Mouse (Mus musculus): ENCODE measurements around the gene Ssr2.

Ssr2 gene

DNA sequence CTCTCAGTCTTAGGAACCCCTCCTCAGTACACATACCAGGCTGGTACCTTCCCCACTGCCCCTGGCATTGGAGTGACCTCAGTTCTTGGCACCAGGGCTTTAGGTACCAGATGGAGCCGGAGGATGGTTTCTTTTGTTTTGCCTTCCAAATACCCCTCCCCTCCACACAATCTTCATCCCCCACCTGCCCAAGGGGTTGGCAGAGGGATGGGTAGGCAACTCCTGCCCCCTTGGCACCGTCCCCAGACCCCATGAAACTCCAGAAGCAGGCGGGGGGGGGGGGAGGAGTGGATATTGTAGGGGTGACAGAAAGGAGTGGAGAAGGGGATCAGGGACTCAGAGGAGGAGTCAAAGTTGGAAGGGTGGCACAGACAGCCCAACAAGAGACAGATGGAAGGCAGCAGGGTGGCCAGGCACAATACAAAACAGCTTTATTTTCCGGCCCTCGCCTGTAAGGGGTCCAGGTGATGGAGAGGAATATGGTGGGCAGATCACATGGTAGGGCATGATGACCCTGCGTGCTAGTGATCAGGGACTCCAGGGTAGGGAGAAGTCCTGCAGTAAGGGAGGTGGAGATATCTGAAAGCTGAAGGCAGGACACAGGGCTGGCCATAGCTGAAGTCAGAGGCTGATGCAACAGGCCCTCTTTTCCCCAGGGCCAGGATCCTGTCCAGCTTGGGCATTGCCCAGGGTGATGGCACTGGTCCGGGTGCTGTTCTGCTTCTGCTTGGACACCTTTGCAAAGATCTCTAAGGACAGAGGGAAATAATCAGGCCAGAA, 33.9 kb upstream of the Ssr2 start:
- no peak for ATAC-seq (ENCODE audit: low TSS enrichment)

DNA sequence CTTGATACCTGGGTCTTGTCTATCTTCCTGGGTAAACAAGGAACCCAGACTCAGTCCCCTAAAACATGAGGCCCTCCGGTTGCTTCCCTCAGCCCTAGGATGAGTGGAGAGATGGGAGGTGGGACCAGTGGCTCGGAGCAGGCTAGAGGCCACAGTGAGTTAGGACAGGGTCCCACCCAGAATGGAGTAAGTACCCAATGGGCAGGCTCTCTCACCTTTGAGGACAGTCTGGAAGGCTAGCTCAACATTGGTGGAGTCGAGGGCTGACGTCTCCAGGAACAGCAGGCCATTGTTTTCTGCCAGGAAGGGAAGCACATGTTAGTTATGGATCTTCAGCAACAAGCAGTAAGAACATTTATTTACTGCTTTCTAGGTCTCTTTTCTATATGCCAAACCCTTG, 33.2 kb upstream of the Ssr2 start:
- no peak for ATAC-seq (ENCODE audit: low TSS enrichment)

DNA sequence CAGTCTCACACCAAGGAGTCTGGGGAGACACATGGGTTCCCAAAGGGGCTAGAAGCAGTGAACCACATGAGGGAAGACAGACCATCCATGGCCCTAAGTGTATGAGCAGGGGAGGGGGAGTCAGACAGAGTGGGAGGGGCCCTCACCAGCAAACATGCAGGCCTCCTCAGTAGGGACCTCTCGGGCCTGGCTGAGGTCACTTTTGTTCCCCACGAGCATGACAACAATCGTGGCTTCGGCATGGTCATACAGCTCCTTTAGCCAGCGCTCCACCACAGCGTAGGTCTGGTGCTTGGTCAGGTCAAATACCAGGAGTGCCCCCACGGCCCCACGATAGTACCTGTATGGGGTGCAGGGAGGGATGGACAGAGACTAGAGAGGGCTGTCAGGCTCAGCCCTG, 32.5 kb upstream of the Ssr2 start:
- ATAC-seq (ENCODE audit: low TSS enrichment) = no peak

DNA sequence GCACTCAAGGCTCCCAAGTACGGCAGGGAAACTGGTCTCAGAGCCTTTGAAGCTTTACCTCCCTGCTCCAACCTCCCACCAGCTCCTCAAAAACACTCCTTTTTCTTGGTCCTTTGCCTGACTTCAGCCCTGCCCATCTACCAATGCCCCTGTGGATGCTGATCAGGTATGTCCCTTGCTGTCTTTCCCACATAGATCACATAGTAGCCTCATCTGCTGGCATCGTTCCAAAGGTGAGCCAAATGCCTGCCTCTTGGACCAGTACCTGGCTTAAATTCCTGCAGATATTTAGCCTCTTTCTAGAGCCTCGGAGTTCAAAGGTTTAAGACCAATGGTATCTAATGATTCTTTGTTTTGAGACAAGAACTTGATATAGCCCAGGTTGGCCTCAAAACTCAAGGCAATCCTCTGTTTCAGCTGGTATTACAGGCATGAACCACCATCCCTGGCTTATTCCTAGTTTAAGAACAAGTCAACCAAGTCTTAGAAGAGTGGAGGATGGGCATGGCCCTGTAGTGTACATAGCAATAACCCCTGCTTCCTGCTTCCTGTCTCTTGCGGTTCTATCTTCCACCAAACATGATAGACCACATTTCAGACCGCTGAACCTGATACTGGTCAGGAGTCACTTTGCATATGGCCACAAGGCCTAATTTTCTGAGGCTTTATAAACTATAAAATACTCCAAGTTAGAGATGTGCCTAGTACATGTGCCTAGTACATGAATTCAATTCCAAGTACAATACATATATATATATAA, 31.8 kb upstream of the Ssr2 start:
- no peak for ATAC-seq (ENCODE audit: low TSS enrichment)

DNA sequence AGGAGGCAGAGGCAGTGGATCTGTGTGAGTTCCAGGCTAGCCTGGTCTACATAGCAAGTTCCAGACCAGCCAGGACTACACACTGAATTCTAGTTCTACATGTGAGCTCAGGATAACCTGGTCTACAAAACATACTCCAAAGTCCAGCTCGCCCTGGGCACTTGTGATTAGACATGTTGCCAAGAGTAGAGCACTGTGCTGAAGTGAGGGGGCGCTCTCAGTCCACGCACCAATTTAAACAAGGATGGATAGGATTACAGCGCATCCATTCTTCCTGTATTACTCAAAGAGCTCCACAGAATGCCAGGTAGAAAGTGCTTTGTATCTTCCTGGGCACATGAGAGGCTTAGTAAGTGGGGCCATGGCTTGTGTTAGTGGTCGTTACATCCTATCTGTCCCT, 31.2 kb upstream of the Ssr2 start:
- ATAC-seq (ENCODE audit: low TSS enrichment) = no peak

DNA sequence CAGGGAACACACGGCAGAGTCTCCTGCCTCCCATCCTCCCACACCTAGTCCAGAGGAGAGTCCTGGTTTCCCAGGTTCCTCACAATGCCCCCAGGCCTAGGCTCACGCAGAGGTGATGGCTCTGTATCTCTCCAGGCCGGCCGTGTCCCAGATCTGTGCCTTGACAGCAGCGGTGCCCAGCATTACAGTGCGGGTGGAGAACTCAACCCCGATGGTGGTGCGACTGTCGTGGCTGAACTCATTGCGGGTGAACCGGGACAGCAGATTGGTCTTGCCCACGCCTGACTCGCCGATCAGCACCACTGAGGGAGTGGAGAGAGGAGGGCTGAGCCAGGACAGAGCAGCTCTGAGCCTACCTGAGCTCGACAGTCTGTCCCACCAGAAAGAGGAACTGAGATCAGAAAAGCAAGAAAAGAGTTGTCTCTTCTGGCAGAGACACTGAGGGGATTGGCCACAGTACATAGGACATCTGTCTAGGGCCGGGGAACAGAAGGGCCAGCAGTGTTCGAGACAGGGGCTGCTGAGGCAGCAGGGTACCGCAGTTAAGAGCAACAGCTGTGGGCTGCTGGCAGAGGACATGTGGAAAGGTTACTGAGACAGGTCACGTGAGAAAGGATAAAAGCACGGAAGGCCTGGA, 30.6 kb upstream of the Ssr2 start:
- no peak for ATAC-seq (ENCODE audit: low TSS enrichment)

DNA sequence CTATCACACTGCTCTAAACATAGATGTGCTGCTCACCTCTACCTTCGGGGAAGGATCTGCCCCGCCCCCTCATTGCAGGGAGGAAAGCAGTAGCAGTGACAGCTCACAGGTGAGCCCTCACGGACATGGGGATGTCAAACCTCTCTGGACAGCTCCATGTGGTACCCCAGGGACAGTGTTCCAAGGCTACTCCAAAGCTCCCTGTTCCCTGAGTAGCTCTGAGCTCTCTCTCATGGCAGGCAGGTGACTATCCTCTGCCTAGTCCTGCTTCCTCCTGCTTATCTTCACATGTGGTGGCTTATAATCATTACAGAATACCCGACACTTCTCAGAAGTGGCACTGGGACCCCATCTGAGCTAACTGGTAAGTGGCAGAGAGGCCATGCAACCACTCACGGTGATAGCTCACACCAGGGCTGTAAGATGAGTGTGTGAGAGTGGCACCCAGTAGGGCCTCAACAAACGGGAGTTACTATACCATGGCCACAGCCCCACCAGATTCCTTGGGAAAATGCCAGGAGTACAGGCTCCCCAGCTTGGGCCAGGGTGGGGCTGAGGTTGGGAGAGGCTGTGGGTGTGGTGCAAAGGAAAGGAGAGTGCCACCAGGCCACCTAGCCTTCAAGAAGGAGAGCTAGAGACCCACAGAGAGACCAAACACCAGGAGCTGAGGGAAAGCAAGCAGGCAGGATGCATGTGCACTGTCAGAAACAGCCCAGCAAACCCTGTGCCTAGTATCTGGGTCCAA, 28.8 kb upstream of the Ssr2 start:
- ATAC-seq (ENCODE audit: low TSS enrichment) = no peak

DNA sequence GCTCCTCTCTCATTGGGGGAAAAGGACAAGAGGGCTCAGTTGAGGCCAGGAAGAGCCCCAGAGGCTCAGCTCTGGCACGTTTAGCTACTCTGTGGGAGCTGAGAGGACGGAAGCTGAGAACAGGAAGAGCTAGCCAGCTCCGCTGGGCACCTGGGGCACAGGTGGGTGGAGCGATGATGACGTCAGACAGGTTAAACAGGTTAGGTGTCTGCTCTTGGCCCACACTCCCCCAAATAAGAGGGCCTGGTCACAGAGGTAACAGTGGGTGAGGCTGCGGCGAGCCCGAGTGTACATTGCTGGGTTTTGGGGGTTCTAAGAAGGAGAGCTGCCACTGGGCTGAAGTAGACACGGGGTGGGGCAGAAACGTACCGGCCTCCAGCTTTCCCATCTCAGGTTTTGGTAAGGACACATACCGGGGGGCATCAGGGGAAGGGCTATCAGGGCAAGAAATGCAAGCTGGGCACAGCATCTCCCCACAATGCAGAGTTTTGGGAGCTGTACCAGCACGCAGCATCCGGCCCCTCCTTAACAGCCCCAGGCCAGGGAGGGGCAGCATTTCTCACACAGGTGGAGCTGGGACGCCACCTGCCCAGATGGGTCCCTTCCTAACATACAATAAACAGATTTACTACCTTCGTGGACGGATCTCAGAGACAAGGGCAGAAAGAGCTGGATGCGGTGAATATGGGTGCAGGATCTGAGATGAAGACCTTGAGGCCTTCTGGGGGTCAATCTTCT, 27.3 kb upstream of the Ssr2 start, which contains the start of gene Rab25:
Gene Rab25 (minus strand): TSS at position 121 of the 738 bp plus-strand sequence.
- no peak for ATAC-seq (ENCODE audit: low TSS enrichment)

DNA sequence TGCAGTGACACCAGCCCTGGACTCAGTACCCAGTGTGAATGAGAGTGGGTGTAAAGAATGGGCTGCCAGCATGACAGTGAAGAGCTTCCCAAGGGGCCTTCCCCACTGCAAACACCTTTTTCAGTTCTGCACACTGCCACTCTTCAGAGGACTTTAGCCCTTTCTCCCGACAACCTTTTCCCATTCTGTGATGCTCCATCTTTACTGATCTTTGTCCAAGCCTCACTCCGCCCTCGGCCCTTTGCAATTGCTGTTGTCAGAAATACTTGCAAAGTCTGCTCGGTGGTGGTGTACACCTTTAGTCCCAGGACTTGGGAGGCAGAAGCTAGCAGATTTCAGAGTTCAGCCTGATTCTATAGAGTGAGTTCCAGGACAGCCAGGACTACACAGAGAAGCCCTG, 24.1 kb upstream of the Ssr2 start:
- no peak for ATAC-seq (ENCODE audit: low TSS enrichment)

DNA sequence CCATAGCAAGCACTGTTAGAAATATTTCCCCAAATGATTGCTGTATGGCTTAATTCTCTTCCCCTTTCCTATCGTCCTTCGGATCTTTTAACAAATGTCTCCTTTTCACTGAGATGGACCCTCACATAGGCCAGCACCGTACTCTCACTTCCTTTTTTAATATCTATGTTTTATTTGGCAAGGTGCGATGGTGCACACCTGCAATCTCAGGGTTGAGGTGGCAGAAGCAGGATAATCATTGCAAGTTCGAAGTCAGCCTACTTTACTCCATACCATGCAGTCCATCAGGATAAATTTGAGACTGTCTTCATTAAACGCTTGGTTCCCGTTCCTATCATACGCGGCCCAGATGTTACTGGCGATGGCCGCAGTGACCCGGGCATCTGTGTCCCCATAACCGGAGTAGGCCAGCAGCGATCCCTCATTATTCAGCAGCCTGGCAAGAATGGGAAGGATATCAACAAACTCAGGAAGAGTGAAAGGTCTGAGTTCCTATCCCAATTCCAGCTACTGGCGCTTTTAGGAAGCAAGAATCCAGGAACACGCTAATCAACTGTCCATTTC, 23.5 kb upstream of the Ssr2 start:
- ATAC-seq (ENCODE audit: low TSS enrichment) = no peak

DNA sequence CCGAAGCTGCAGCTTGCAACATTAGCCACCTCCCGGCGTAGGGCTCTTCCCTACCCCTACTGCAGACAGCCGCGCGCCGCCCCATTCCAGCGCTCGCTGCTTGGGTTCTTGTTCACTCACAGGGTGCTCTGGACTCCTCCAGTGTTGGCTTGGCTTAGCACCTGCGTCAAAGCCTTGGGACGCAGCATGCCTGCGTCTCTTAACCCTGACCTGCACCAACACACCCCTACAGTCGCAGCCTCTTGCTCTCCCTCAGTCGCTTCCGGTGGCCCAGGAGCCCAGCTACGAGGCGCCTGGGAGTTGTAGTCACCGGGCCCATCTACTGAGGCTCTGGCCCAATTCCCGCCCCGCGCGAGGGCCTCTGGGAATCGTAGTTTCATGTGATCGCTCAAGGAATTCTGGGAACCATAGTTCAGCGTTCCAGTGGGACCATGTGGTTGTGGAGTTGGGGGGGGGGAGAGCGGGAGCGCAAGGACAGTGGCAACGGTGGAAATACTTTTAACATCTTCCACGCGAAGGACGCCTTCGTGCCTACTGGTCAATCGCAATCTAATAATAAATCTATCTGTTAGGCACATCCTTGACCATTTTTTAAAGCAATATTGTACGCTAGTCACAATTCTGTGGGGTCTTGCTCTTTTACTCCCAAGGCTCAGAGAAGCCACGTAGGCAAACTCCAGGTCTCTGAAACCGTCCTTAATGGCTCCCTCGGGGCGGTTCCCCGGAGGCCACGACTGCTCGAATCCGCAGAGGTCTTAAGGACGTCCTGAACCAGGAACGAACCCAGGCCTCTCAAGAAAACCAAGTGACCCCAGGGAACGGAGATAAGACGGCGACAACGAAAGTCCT, 22.8 kb upstream of the Ssr2 start, which contains the start of gene Lamtor2:
Gene Lamtor2 (minus strand): TSS at position 399 of the 849 bp plus-strand sequence.
- peak; percentile 90 for ATAC-seq (ENCODE audit: low TSS enrichment)

DNA sequence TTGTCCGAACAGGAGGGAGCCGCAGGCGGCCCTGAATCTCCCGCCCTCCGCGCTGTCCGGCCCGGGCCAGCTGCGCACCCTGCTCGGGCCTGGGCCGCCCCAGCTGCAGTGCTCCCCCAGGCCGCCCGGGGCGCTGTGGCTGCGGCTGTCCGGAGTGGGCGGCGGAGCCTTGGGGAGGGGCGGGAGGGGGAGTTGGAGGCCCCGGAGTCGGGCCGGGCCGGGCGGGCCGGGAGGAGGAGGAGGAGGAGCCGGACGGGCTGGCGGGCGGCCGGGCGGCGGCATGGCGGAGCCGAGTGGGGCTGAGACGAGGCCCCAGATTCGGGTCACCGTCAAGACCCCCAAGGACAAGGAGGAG, 22.2 kb upstream of the Ssr2 start, which contains the start of gene Ubqln4:
Gene Ubqln4 (plus strand): TSS at position 234 of the 355 bp plus-strand sequence.
- ATAC-seq (ENCODE audit: low TSS enrichment) = peak; percentile 15

DNA sequence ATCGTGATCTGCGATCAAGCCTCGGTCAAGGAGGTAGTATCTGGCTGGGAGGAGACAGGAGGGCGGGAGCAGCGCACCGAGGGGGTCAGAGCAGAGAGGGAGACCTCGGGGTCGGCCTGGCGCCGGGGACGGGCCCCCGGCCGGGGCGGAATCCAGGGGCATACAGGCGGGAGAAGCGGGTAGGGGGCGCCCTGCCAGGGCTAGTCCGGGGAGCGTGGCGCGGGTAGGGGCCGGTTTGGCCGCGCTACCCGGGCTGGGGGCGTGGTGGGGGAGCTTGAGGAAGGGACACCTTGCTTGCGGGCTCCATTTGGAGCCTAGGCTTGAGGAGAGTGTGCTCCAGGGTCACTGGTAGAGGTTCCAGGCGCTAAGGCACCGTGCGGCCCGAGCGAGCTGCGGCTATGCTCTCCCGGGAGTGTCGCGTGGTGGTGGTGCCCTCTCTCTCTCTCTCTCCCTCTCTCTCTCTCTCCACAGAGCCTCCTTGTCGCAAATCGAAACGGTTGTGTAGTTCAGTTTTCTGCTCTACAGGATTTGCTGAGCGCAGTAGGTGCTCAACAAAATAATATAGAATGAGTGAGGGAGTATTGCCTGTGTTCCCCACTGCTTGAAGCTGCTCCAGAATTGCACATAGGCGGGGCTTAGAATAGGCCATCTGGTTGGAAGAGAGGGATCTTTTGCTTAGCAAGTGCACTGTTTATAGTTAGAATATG, 21.6 kb upstream of the Ssr2 start:
- ATAC-seq (ENCODE audit: low TSS enrichment) = peak; percentile 34

DNA sequence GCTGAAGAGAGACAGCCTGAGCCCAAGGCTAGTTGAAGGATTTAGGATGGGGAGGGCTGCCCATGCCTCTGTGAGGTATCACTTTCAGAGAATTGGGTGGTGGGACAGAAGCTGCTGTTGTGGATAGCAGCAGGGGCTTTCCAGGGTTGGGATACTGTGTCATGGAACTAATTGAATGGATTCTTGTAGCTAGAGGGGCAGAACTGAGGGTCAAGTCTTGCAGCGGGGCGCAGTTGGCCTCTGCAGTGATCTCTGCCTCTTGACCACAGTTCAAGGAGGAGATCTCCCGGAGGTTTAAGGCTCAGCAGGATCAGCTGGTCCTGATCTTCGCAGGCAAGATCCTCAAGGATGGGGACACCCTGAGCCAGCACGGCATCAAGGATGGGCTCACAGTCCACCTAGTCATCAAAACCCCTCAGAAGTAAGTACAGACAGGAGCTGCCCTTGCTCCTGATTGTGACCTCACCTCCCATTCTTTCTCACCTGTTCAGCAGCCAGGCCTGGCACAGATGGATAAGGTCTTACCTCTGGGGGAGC, 20.5 kb upstream of the Ssr2 start:
- no peak for ATAC-seq (ENCODE audit: low TSS enrichment)

DNA sequence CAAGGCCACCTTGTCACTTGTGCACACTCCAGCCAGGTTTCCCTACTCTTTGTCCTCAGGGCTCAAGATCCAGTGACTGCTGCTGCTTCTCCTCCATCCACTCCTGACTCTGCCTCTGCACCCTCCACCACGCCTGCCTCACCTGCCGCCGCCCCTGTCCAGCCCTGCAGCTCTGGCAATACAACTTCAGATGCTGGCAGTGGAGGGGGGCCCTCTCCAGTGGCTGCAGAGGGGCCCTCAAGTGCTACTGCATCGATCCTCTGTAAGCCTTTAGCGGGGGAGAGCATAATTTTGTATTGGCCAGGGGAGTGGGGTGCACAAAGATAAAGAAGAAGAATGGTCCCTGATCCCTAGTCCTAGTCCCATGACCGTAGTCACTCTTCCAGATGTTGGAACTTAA, 19.9 kb upstream of the Ssr2 start:
- ATAC-seq (ENCODE audit: low TSS enrichment) = no peak

DNA sequence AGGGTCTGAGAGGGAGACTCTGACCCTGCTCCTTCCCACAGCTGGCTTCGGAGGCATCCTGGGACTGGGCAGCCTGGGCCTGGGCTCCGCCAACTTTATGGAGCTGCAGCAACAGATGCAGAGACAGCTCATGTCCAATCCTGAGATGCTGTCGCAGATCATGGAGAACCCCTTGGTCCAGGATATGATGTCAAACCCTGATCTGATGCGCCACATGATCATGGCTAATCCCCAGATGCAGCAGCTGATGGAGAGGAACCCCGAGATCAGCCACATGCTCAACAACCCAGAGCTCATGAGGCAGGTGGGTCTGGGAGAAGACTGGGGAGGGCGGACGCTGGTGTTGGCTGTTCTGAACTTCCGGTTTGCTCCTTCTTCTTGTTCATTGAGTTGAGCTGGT, 19.1 kb upstream of the Ssr2 start:
- no peak for ATAC-seq (ENCODE audit: low TSS enrichment)

DNA sequence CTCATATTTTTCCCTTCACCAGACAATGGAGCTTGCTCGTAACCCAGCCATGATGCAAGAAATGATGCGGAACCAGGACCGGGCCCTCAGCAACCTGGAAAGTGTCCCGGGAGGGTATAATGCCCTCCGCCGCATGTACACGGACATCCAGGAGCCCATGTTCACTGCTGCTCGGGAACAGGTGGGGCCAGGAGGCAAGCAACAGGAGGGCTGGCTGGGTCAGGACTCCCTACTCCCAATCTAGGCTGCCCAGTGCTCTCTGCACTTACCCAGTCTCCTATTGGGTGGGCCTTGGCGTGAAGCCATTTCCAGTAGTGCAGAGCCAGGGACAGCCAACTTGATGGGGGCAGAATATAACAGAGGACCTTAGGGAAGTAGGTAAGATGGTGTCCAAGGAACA, 16.1 kb upstream of the Ssr2 start:
- ATAC-seq (ENCODE audit: low TSS enrichment) = no peak

DNA sequence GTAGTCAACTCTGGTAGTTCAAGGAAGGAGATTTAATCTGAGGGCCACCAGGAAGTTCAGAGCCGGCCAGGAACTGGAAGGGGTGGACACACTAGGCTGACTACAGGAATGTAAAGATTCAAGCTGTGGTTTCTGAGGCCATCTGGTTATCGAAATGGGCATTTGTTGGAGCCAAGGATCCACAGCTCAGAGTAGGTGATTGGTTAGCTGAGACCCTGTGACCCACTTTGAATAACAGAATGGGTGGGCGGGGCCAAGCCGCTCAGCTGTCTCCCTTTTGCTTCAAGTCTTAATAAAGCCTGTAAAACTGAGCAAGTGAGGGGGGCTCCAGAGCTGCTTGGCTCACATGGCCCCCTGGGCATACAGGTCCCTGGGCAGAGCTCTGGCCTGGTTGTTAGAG, 13.7 kb upstream of the Ssr2 start:
- no peak for ATAC-seq (ENCODE audit: low TSS enrichment)

DNA sequence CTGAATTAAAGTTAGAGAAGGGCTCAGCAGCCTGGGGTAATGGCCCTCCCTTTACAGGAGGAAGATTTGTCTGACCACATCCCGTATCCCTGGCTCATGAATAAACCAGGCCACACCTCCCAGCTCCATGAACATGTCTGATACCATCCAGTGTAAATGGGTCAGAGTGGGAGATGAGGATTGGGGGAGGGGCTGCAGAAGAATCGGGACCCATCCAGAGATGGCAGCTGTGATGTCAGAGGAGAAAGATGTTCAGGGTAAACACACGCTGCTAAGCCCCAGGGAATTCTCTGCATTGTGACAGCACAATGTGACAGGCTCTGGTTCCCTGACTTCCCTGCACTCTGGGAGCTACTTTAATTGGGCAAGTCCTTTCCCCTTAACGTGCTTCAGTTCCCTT, 12.2 kb upstream of the Ssr2 start:
- no peak for ATAC-seq (ENCODE audit: low TSS enrichment)

Measured in frontal cortex, adult (tissue).